ENCODE assay signal across 26 mouse cellular contexts in the genomic region with DNA sequence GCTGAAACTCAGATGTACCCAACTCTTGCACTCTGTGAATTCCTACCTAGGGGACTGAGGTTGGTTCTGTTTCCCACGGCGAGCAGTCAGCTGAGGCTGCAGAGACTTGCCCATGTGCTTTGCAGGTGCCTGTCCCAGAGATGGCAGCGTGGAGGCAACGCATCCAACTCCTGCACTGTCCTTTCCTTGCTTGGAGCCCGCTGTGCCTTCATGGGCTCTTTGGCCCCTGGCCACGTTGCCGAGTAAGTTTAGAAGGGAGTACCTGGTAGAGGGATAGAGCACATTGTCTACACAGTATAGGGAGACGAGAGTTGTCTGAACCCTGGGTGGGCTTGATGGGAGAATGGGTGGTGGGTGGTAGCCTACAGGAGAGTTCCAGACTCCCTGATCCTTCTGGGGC. TPM values are rescaled to one million over a fixed set of nuclear protein-coding genes. Genes with fewer than 3 reads are reported as not detected.
DNase-seq lines count a peak whose midpoint lies in the region; ATAC-seq and TF ChIP-seq lines count a peak whose summit lies in the region.
"Had no signal": no experiment of that assay in that cellular context is flagged by ENCODE, and none has a peak within 500 bp of the region (broad histone marks: within the 10 kb centered on the region; RNA-seq: fewer than 3 reads in every experiment).

No protein-coding gene starts in this region.

- intact Hi-C loops in heart, adult 2 months (cut with DNase I) = loop anchor here (5.0 kb wide), 2 partner anchors 38 to 123 kb away; partner anchors contain the start of genes Atraid, Preb and Slc5a6

- no peak for TF ChIP-seq CTCF in heart, adult 2 months (IDR thresholded peaks at IDR 0.05)
- TF ChIP-seq CTCF in small intestine, adult 2 months (IDR thresholded peaks at IDR 0.05; ENCODE audit: extremely low read depth, insufficient read length, insufficient replicate concordance, low read depth, low read length) = no peak

- DNase-seq in heart, adult 11 months = peak; percentile 88
- no peak for DNase-seq in heart, adult 2 months
- DNase-seq in kidney, adult 18-20 months = peak; percentile 55
- DNase-seq in kidney, adult 8-10 months = no peak
- DNase-seq in kidney, postnatal 10 days = peak; percentile 29
- no peak for DNase-seq in urinary bladder, postnatal 10 days (ENCODE audit: low spot score)
- DNase-seq: adrenal gland, adult 2 months; adrenal gland, postnatal 14 days; cerebellum, adult 11 months; cerebellum, adult 8-10 months; cerebellum, postnatal 25 days; embryo, embryonic 11 days; gastrocnemius, postnatal 25 days had no signal

- no peak overlapping the region for H3K27ac ChIP-seq in heart, adult 2 months
- no peak overlapping the region for H3K27ac ChIP-seq in kidney, embryonic 16.5 days (ENCODE audit: low read length)
- H3K27ac ChIP-seq in small intestine, adult 2 months (ENCODE audit: insufficient read depth, low read depth, low read length) = peak overlapping the region; percentile 97
- H3K27ac ChIP-seq: embryonic facial prominence, embryonic 10.5 days; embryonic facial prominence, embryonic 13.5 days; forebrain, embryonic 12.5 days; forebrain, embryonic 15.5 days; hindbrain, embryonic 14.5 days; hindbrain, postnatal 0 days had no signal

- 81% methylated on average over 8 of the region's 8 CpGs for WGBS in heart, adult 2 months
- 83% methylated on average over 8 of the region's 8 CpGs for WGBS in kidney, embryonic 16.5 days
- 66% methylated on average over 8 of the region's 8 CpGs for WGBS in small intestine, adult 2 months

- H3K9ac ChIP-seq in heart, adult 2 months (ENCODE audit: low read depth, low read length) = no peak overlapping the region
- H3K9ac ChIP-seq in kidney, embryonic 16.5 days (replicated peaks; ENCODE audit: low read length) = no peak overlapping the region
- H3K9ac ChIP-seq: embryonic facial prominence, embryonic 13.5 days; forebrain, embryonic 12.5 days; forebrain, embryonic 15.5 days; hindbrain, embryonic 14.5 days had no signal

- no peak for TF ChIP-seq EP300 in heart, adult 2 months (IDR thresholded peaks at IDR 0.05; ENCODE audit: insufficient read depth, low read depth, low read length)

- no peaks in the 10 kb centered on the region for H3K79me2 ChIP-seq in heart, adult 2 months (replicated peaks; ENCODE audit: control insufficient read depth, insufficient read depth, low read length)

- no peak for ATAC-seq in kidney, embryonic 16.5 days (ENCODE audit: low FRiP score, low TSS enrichment)
- ATAC-seq: CD4-positive, CD25-positive, alpha-beta regulatory T cell, adult 4 months; forebrain, embryonic 15.5 days; hindbrain, postnatal 0 days had no signal

- H3K4me2 ChIP-seq in kidney, embryonic 16.5 days (replicated peaks; ENCODE audit: low read depth, low read length) = no peak overlapping the region
- H3K4me2 ChIP-seq: embryonic facial prominence, embryonic 13.5 days; forebrain, embryonic 12.5 days; forebrain, embryonic 15.5 days; heart, embryonic 11.5 days; hindbrain, embryonic 14.5 days had no signal

- peaks cover 1% of the 10 kb centered on the region for H3K4me1 ChIP-seq in heart, adult 2 months (ENCODE audit: control insufficient read depth, insufficient read depth, low read length)
- peaks cover 24% of the 10 kb centered on the region for H3K4me1 ChIP-seq in kidney, embryonic 16.5 days (ENCODE audit: insufficient read depth, low read length)
- H3K4me1 ChIP-seq in small intestine, adult 2 months (ENCODE audit: control insufficient read depth, insufficient read depth, insufficient read length, low read length) = peaks cover 43% of the 10 kb centered on the region

- no peaks in the 10 kb centered on the region for H3K27me3 ChIP-seq in heart, adult 2 months (ENCODE audit: control insufficient read depth, insufficient read depth, low read length)
- H3K27me3 ChIP-seq in kidney, embryonic 16.5 days (ENCODE audit: insufficient read depth, low read length) = no peaks in the 10 kb centered on the region
- no peaks in the 10 kb centered on the region for H3K27me3 ChIP-seq in small intestine, adult 2 months (ENCODE audit: control insufficient read depth, insufficient read depth, low read length)
- H3K27me3 ChIP-seq: embryonic facial prominence, embryonic 13.5 days; forebrain, embryonic 15.5 days had no signal

- no peaks in the 10 kb centered on the region for H3K36me3 ChIP-seq in heart, adult 2 months (ENCODE audit: control insufficient read depth, insufficient read depth, low read length)
- H3K36me3 ChIP-seq in kidney, embryonic 16.5 days (ENCODE audit: insufficient read depth, low read length) = peaks cover 9% of the 10 kb centered on the region; the same call in 1 of the 2 replicates
- peaks cover 9% of the 10 kb centered on the region for H3K36me3 ChIP-seq in small intestine, adult 2 months (ENCODE audit: control insufficient read depth, insufficient read depth, low read length)
- H3K36me3 ChIP-seq: forebrain, embryonic 12.5 days; forebrain, embryonic 15.5 days had no signal

- TF ChIP-seq POLR2A in heart, adult 2 months (IDR thresholded peaks at IDR 0.05; ENCODE audit: insufficient read depth, low read depth, low read length) = no peak
- no peak for TF ChIP-seq POLR2A in small intestine, adult 2 months (IDR thresholded peaks at IDR 0.05; ENCODE audit: low read depth, low read length)

- no peak overlapping the region for H3K4me3 ChIP-seq in heart, adult 2 months
- H3K4me3 ChIP-seq in kidney, embryonic 16.5 days (ENCODE audit: low read length) = no peak overlapping the region
- peak overlapping the region; percentile 6; the same call in 1 of the 2 replicates for H3K4me3 ChIP-seq in small intestine, adult 2 months (ENCODE audit: low read depth, low read length)
- H3K4me3 ChIP-seq: embryonic facial prominence, embryonic 10.5 days; embryonic facial prominence, embryonic 13.5 days; erythroblast, embryonic 14.5 days; forebrain, embryonic 12.5 days; forebrain, embryonic 15.5 days had no signal

- H3K9me3 ChIP-seq in kidney, embryonic 16.5 days (ENCODE audit: low read length) = no peaks in the 10 kb centered on the region
- H3K9me3 ChIP-seq: embryonic facial prominence, embryonic 10.5 days; embryonic facial prominence, embryonic 13.5 days; forebrain, embryonic 12.5 days; forebrain, embryonic 15.5 days had no signal

RNA-seq across cellular contexts. Expression of gene Khk, which starts 3.4 kb away (rescaled TPM):
- 10 to 100 TPM; 22.6 to 29.6 TPM for total RNA-seq in heart, adult 2 months (2021)
- 31.8 and 40.9 TPM in 2 replicates for polyA plus RNA-seq in heart, adult 2 months (2012; rRNA removed)
- polyA plus RNA-seq in kidney, embryonic 16.5 days (2015; fragmentation: Nextera tagmentation; extraction: Ambion mirVana) = 38.8 and 41.4 TPM in 2 replicates
- 285 and 579 TPM in 2 replicates for polyA plus RNA-seq in small intestine, adult 2 months (2012; rRNA removed)

RNA-seq across cellular contexts. Expression of gene Emilin1, which starts 11.4 kb away (rescaled TPM):
- 10 to 100 TPM; 21.2 to 21.3 TPM for total RNA-seq in heart, adult 2 months (2021)
- 30.6 and 31.3 TPM in 2 replicates for polyA plus RNA-seq in heart, adult 2 months (2012; rRNA removed)
- polyA plus RNA-seq in kidney, embryonic 16.5 days (2015; fragmentation: Nextera tagmentation; extraction: Ambion mirVana) = 335 and 366 TPM in 2 replicates
- polyA plus RNA-seq in small intestine, adult 2 months (2012; rRNA removed) = 51.8 and 81.9 TPM in 2 replicates

RNA-seq across cellular contexts. Expression of gene Ost4, which starts 17.0 kb away (rescaled TPM):
- total RNA-seq in heart, adult 2 months (2021) = 100 to 1,000 TPM; 160 to 161 TPM
- 191 and 208 TPM in 2 replicates for polyA plus RNA-seq in heart, adult 2 months (2012; rRNA removed)
- 457 and 467 TPM in 2 replicates for polyA plus RNA-seq in kidney, embryonic 16.5 days (2015; fragmentation: Nextera tagmentation; extraction: Ambion mirVana)
- polyA plus RNA-seq in small intestine, adult 2 months (2012; rRNA removed) = 161 and 211 TPM in 2 replicates

RNA-seq across cellular contexts. Expression of gene Cgref1, which starts 20.8 kb away (rescaled TPM):
- total RNA-seq in heart, adult 2 months (2021) = under 1 TPM; 0.30 to 0.73 TPM
- polyA plus RNA-seq in heart, adult 2 months (2012; rRNA removed) = 1.2 and 2.0 TPM in 2 replicates
- 17.9 and 20.3 TPM in 2 replicates for polyA plus RNA-seq in kidney, embryonic 16.5 days (2015; fragmentation: Nextera tagmentation; extraction: Ambion mirVana)
- 219 and 481 TPM in 2 replicates for polyA plus RNA-seq in small intestine, adult 2 months (2012; rRNA removed)
- total RNA-seq: hematopoietic stem cell, adult 5-6 weeks; MEL had no signal
- polyA plus RNA-seq: erythroblast, embryonic 14.5 days had no signal

RNA-seq across cellular contexts. Expression of gene Preb, which starts 35.5 kb away (rescaled TPM):
- 10 to 100 TPM; 80.3 to 84.6 TPM for total RNA-seq in heart, adult 2 months (2021)
- 166 and 189 TPM in 2 replicates for polyA plus RNA-seq in heart, adult 2 months (2012; rRNA removed)
- polyA plus RNA-seq in kidney, embryonic 16.5 days (2015; fragmentation: Nextera tagmentation; extraction: Ambion mirVana) = 172 TPM in 2 replicates
- polyA plus RNA-seq in small intestine, adult 2 months (2012; rRNA removed) = 249 and 335 TPM in 2 replicates

Comparison
In these comparisons a context has a peak if more than half of its experiments do, and no peak if none do; other contexts are left out.
1. DNase-seq: peak in heart, adult 11 months (single experiment), kidney, adult 18-20 months (single experiment) and kidney, postnatal 10 days (single experiment); none in heart, adult 2 months (0 of 2), kidney, adult 8-10 months (0 of 2) and urinary bladder, postnatal 10 days (single experiment).